Mouse (Mus musculus) megakaryocyte, embryonic 14.5 days (primary cell): ENCODE results near the gene Chd5.

ENCODE experiments used
- FLI1 ChIP-seq: IDR thresholded peaks from 2 replicates; pipeline ENCODE4 v1.6.1; 2012; ENCODE audit warnings: low read length, inconsistent platforms, mixed read lengths
- GATA1 ChIP-seq: IDR thresholded peaks from 3 replicates; pipeline ENCODE4 v1.6.1; 2012; ENCODE audit warnings: mixed read lengths, low read length, inconsistent platforms, borderline replicate concordance

GRCm38 (mm10) chr4:152312186-152312585, 26.3 kb upstream of the Chd5 start:
- TF ChIP-seq GATA1 (no peak), FLI1 (no peak)
